Comparison of ENCODE assay signal across 19 mouse cellular contexts in genomic region chr11:72156624-72157023, GRCm38 (mm10). TPM values are rescaled to one million over a fixed set of nuclear protein-coding genes. Genes with fewer than 3 reads are reported as not detected.
DNase-seq lines count a peak whose midpoint lies in the region; ATAC-seq lines count a peak whose summit lies in the region.
"Had no signal": no experiment of that assay in that cellular context is flagged by ENCODE, and none has a peak within 500 bp of the region (broad histone marks: within the 10 kb centered on the region; RNA-seq: fewer than 3 reads in every experiment).

No protein-coding gene starts in this region.

- no peaks in the 10 kb centered on the region for H3K9me3 ChIP-seq in midbrain, embryonic 11.5 days (ENCODE audit: control insufficient read depth, low read length)
- no peaks in the 10 kb centered on the region for H3K9me3 ChIP-seq in midbrain, embryonic 14.5 days (ENCODE audit: control insufficient read depth, low read length)
- H3K9me3 ChIP-seq in intestine, embryonic 16.5 days (ENCODE audit: control insufficient read depth, low read length) = no peaks in the 10 kb centered on the region
- H3K9me3 ChIP-seq: megakaryocyte, embryonic 14.5 days; neural tube, embryonic 12.5 days had no signal

- peaks cover 5% of the 10 kb centered on the region; the same call in 1 of the 2 replicates for H3K4me1 ChIP-seq in midbrain, embryonic 11.5 days (ENCODE audit: control insufficient read depth, insufficient read depth, low read length)
- peaks cover 15% of the 10 kb centered on the region; the same call in 1 of the 2 replicates for H3K4me1 ChIP-seq in midbrain, embryonic 14.5 days (ENCODE audit: control insufficient read depth, insufficient read depth, low read length)
- 0 out of 2 replicates have a peak, but pooled peaks cover 5% of the 10 kb centered on the region for H3K4me1 ChIP-seq in intestine, embryonic 16.5 days (ENCODE audit: control insufficient read depth, insufficient read depth, low read length)
- H3K4me1 ChIP-seq: megakaryocyte, embryonic 14.5 days; neural tube, embryonic 12.5 days had no signal

- H3K4me3 ChIP-seq in midbrain, embryonic 11.5 days (ENCODE audit: low read depth, low read length) = no peak overlapping the region
- H3K4me3 ChIP-seq in midbrain, embryonic 14.5 days (replicated peaks; ENCODE audit: low read depth, low read length) = no peak overlapping the region
- no peak overlapping the region for H3K4me3 ChIP-seq in intestine, embryonic 16.5 days (ENCODE audit: low read length)
- H3K4me3 ChIP-seq: megakaryocyte, embryonic 14.5 days; neural tube, embryonic 12.5 days had no signal

- DNase-seq in frontal cortex, postnatal 14 days (ENCODE audit: low spot score in 2 of 2) = no peak
- peak; percentile 44 for DNase-seq in midbrain, embryonic 11.5 days (ENCODE audit: low spot score, missing footprints)
- no peak for DNase-seq in midbrain, embryonic 14.5 days
- peak; percentile 55 for DNase-seq in brain, adult 2 months (ENCODE audit: low read depth, low spot score)
- no peak for DNase-seq in thymus, adult 18-20 months
- DNase-seq: B cell, adult 2 months; cerebellum, adult 8-10 months; gastrocnemius, postnatal 36 days; kidney, postnatal 4 days; layer of hippocampus, adult 9-11 months; liver; liver, postnatal 0 days; lung, postnatal 14 days; spleen, adult 18-20 months had no signal

- no peak overlapping the region for H3K4me2 ChIP-seq in midbrain, embryonic 11.5 days
- no peak overlapping the region for H3K4me2 ChIP-seq in midbrain, embryonic 14.5 days (ENCODE audit: low read length)
- no peak overlapping the region for H3K4me2 ChIP-seq in intestine, embryonic 16.5 days (ENCODE audit: low read depth, low read length)
- H3K4me2 ChIP-seq: neural tube, embryonic 12.5 days had no signal

- no peak overlapping the region for H3K9ac ChIP-seq in midbrain, embryonic 11.5 days (ENCODE audit: low read length)
- no peak overlapping the region for H3K9ac ChIP-seq in midbrain, embryonic 14.5 days (replicated peaks; ENCODE audit: low read length)
- H3K9ac ChIP-seq in intestine, embryonic 16.5 days (ENCODE audit: low read depth, low read length) = no peak overlapping the region
- H3K9ac ChIP-seq: liver, postnatal 0 days; neural tube, embryonic 12.5 days had no signal

- H3K36me3 ChIP-seq in midbrain, embryonic 11.5 days (ENCODE audit: control insufficient read depth, insufficient read depth, low read length) = peaks cover 14% of the 10 kb centered on the region
- H3K36me3 ChIP-seq in midbrain, embryonic 14.5 days (ENCODE audit: control insufficient read depth, insufficient read depth, low read length) = peaks cover 81% of the 10 kb centered on the region
- H3K36me3 ChIP-seq in intestine, embryonic 16.5 days (ENCODE audit: control insufficient read depth, insufficient read depth, low read length) = peaks cover 4% of the 10 kb centered on the region; the same call in 1 of the 2 replicates

- H3K27me3 ChIP-seq in midbrain, embryonic 11.5 days (ENCODE audit: control insufficient read depth, insufficient read depth, low read length) = no peaks in the 10 kb centered on the region
- H3K27me3 ChIP-seq in midbrain, embryonic 14.5 days (ENCODE audit: control insufficient read depth, insufficient read depth, low read length) = no peaks in the 10 kb centered on the region
- H3K27me3 ChIP-seq in intestine, embryonic 16.5 days (replicated peaks; ENCODE audit: control insufficient read depth, insufficient read depth, low read length) = no peaks in the 10 kb centered on the region
- H3K27me3 ChIP-seq: megakaryocyte, embryonic 14.5 days; neural tube, embryonic 12.5 days had no signal

- WGBS in midbrain, embryonic 11.5 days = 80% methylated on average over 2 of the region's 2 CpGs
- 67% methylated on average over 2 of the region's 2 CpGs for WGBS in midbrain, embryonic 14.5 days
- WGBS in intestine, embryonic 16.5 days = 49% methylated on average over 2 of the region's 2 CpGs

- no peak overlapping the region for H3K27ac ChIP-seq in midbrain, embryonic 11.5 days (ENCODE audit: low read depth, low read length)
- no peak overlapping the region for H3K27ac ChIP-seq in midbrain, embryonic 14.5 days (replicated peaks; ENCODE audit: low read depth, low read length)
- peak overlapping the region; percentile 46; the same call in 1 of the 2 replicates for H3K27ac ChIP-seq in intestine, embryonic 16.5 days (ENCODE audit: low read length)
- H3K27ac ChIP-seq: neural tube, embryonic 12.5 days had no signal

- 0 out of 2 replicates have a peak, but pooled peaks have one; percentile 28 for ATAC-seq in frontal cortex, adult (ENCODE audit: low TSS enrichment)
- ATAC-seq in midbrain, embryonic 11.5 days (ENCODE audit: low FRiP score) = no peak
- no peak for ATAC-seq in midbrain, embryonic 14.5 days (ENCODE audit: low FRiP score, low TSS enrichment)
- no peak for ATAC-seq in intestine, embryonic 16.5 days
- ATAC-seq: liver, postnatal 0 days had no signal

RNA-seq across cellular contexts. Expression of gene Pitpnm3, which starts 21.0 kb away (rescaled TPM):
- 0.56 and 0.99 TPM in 2 replicates for polyA plus RNA-seq in midbrain, embryonic 11.5 days (2014; fragmentation: Nextera tagmentation; extraction: Ambion mirVana)
- polyA plus RNA-seq in midbrain, embryonic 14.5 days (2014; fragmentation: Nextera tagmentation; extraction: Ambion mirVana) = 4.0 and 5.0 TPM in 2 replicates
- polyA plus RNA-seq in intestine, embryonic 16.5 days (2015; fragmentation: Nextera tagmentation; extraction: Ambion mirVana) = 0.35 and 0.37 TPM in 2 replicates
- polyA plus RNA-seq: liver, postnatal 0 days had no signal

RNA-seq across cellular contexts. Expression of gene Gm43951, which starts 50.0 kb away (rescaled TPM):
- polyA plus RNA-seq in midbrain, embryonic 11.5 days (2014; fragmentation: Nextera tagmentation; extraction: Ambion mirVana) = 0.06 and 0.12 TPM in 2 replicates
- polyA plus RNA-seq in midbrain, embryonic 14.5 days (2014; fragmentation: Nextera tagmentation; extraction: Ambion mirVana) = 0.12 and 0.19 TPM in 2 replicates
- polyA plus RNA-seq in intestine, embryonic 16.5 days (2015; fragmentation: Nextera tagmentation; extraction: Ambion mirVana) = 0.06 and 0.16 TPM in 2 replicates
- polyA plus RNA-seq: kidney, embryonic 14.5 days; liver, postnatal 0 days had no signal

RNA-seq across cellular contexts. Expression of gene 4933427D14Rik, which starts 50.6 kb away (rescaled TPM):
- 19.5 and 20.2 TPM in 2 replicates for polyA plus RNA-seq in midbrain, embryonic 11.5 days (2014; fragmentation: Nextera tagmentation; extraction: Ambion mirVana)
- polyA plus RNA-seq in midbrain, embryonic 14.5 days (2014; fragmentation: Nextera tagmentation; extraction: Ambion mirVana) = 16.9 and 22.2 TPM in 2 replicates
- polyA plus RNA-seq in intestine, embryonic 16.5 days (2015; fragmentation: Nextera tagmentation; extraction: Ambion mirVana) = 7.9 and 9.5 TPM in 2 replicates

RNA-seq across cellular contexts. Expression of gene Txndc17, which starts 50.7 kb away (rescaled TPM):
- 163 and 168 TPM in 2 replicates for polyA plus RNA-seq in midbrain, embryonic 11.5 days (2014; fragmentation: Nextera tagmentation; extraction: Ambion mirVana)
- 137 and 150 TPM in 2 replicates for polyA plus RNA-seq in midbrain, embryonic 14.5 days (2014; fragmentation: Nextera tagmentation; extraction: Ambion mirVana)
- 423 and 443 TPM in 2 replicates for polyA plus RNA-seq in intestine, embryonic 16.5 days (2015; fragmentation: Nextera tagmentation; extraction: Ambion mirVana)

RNA-seq across cellular contexts. Expression of gene Med31, which starts 58.8 kb away (rescaled TPM):
- 55.7 and 56.7 TPM in 2 replicates for polyA plus RNA-seq in midbrain, embryonic 11.5 days (2014; fragmentation: Nextera tagmentation; extraction: Ambion mirVana)
- 61.1 and 68.5 TPM in 2 replicates for polyA plus RNA-seq in midbrain, embryonic 14.5 days (2014; fragmentation: Nextera tagmentation; extraction: Ambion mirVana)
- polyA plus RNA-seq in intestine, embryonic 16.5 days (2015; fragmentation: Nextera tagmentation; extraction: Ambion mirVana) = 27.6 and 30.4 TPM in 2 replicates

Comparison
In these comparisons a context has a peak if more than half of its experiments do, and no peak if none do; other contexts are left out.
1. DNase-seq: peak in midbrain, embryonic 11.5 days (single experiment) and brain, adult 2 months (single experiment); none in frontal cortex, postnatal 14 days (0 of 2), midbrain, embryonic 14.5 days (single experiment) and thymus, adult 18-20 months (0 of 2).